Mouse (Mus musculus) spleen, adult 18-20 months (tissue): Measurements from ENCODE around the gene Tra2a.

Experiments
- DNase-seq, 2 experiments: peaks; one replicate each; pipeline ENCODE4 v3.0.0; 2022; ENCODE audit warnings: mixed read lengths in 2 of 2

The Tra2a gene

GRCm38 (mm10) chr6:49209881-49210854 lies 53.7 kb downstream of the Tra2a start:
- DNase-seq = no peak

GRCm38 (mm10) chr6:49208935-49209334 lies 54.9 kb downstream of the Tra2a start:
- DNase-seq = no peak

- no peak for DNase-seq
These were observed 55.4 kb downstream of the Tra2a start for GRCm38 (mm10) chr6:49208297-49208930.

GRCm38 (mm10) chr6:49206416-49206815 lies 57.4 kb downstream of the Tra2a start:
- DNase-seq = no peak

- no peak for DNase-seq
These were observed 68.6 kb downstream of the Tra2a start for GRCm38 (mm10) chr6:49195188-49195587.

- no peak for DNase-seq
These were observed 69.3 kb downstream of the Tra2a start for GRCm38 (mm10) chr6:49194536-49194935.
